8 mouse cellular contexts compared by ENCODE assay signal in genomic region chr2:172731408-172731807, GRCm38 (mm10).
A peak's percentile ranks its signal among the peaks of the same experiment; 100 is the strongest.
DNase-seq lines count a peak whose midpoint lies in the region; ATAC-seq and TF ChIP-seq lines count a peak whose summit lies in the region.

No protein-coding gene starts in this region.

- H3K4me3 ChIP-seq in heart, embryonic 10.5 days, result peak overlapping the region; percentile 36
- H3K4me3 ChIP-seq in hindbrain, embryonic 13.5 days, result peak overlapping the region; percentile 9; the same call in 1 of the 2 replicates
- H3K4me3 ChIP-seq in midbrain, embryonic 12.5 days, result peak overlapping the region; percentile 18

- no peak for TF ChIP-seq POLR2A in brain, embryonic 14.5 days (IDR thresholded peaks at IDR 0.05; ENCODE audit: borderline replicate concordance, extremely low read depth, insufficient read depth, insufficient read length, poor library complexity, severe bottlenecking)

- no peaks in the 10 kb centered on the region for H3K36me3 ChIP-seq in heart, embryonic 10.5 days
- no peaks in the 10 kb centered on the region for H3K36me3 ChIP-seq in hindbrain, embryonic 13.5 days
- no peaks in the 10 kb centered on the region for H3K36me3 ChIP-seq in midbrain, embryonic 12.5 days

- no peaks in the 10 kb centered on the region for H3K9me3 ChIP-seq in heart, embryonic 10.5 days
- no peaks in the 10 kb centered on the region for H3K9me3 ChIP-seq in hindbrain, embryonic 13.5 days
- no peaks in the 10 kb centered on the region for H3K9me3 ChIP-seq in midbrain, embryonic 12.5 days

- TF ChIP-seq CTCF in brain, embryonic 14.5 days (IDR thresholded peaks at IDR 0.05; ENCODE audit: borderline replicate concordance, extremely low read depth, insufficient read depth, insufficient read length), result no peak

- H3K27ac ChIP-seq in heart, embryonic 10.5 days, result no peak overlapping the region
- no peak overlapping the region for H3K27ac ChIP-seq in hindbrain, embryonic 13.5 days
- no peak overlapping the region for H3K27ac ChIP-seq in midbrain, embryonic 12.5 days (replicated peaks)

- WGBS in heart, embryonic 10.5 days, result 4% methylated on average over 18 of the region's 18 CpGs
- WGBS in hindbrain, embryonic 13.5 days, result 1% methylated on average over 18 of the region's 18 CpGs
- WGBS in midbrain, embryonic 12.5 days, result under 1% methylated on average over 18 of the region's 18 CpGs

- intact Hi-C loops in heart, postnatal 25 days (cut with DNase I), result no loop called here

- peaks cover 98% of the 10 kb centered on the region for H3K27me3 ChIP-seq in heart, embryonic 10.5 days (ENCODE audit: insufficient read depth, poor library complexity, severe bottlenecking)
- H3K27me3 ChIP-seq in hindbrain, embryonic 13.5 days, result peaks cover 97% of the 10 kb centered on the region
- peaks cover 87% of the 10 kb centered on the region for H3K27me3 ChIP-seq in midbrain, embryonic 12.5 days

- no peak for ATAC-seq in hindbrain, embryonic 13.5 days (ENCODE audit: low FRiP score)
- ATAC-seq in midbrain, embryonic 12.5 days (ENCODE audit: low FRiP score, low read depth), result no peak

- H3K9ac ChIP-seq in hindbrain, embryonic 13.5 days, result no peak overlapping the region
- no peak overlapping the region for H3K9ac ChIP-seq in midbrain, embryonic 12.5 days (replicated peaks)

- peaks cover 28% of the 10 kb centered on the region for H3K4me1 ChIP-seq in heart, embryonic 10.5 days
- peaks cover 32% of the 10 kb centered on the region for H3K4me1 ChIP-seq in hindbrain, embryonic 13.5 days (replicated peaks)
- H3K4me1 ChIP-seq in midbrain, embryonic 12.5 days, result peaks cover 75% of the 10 kb centered on the region

- 0 out of 2 replicates have a peak overlapping the region, but pooled peaks have one; percentile 23 for H3K4me2 ChIP-seq in hindbrain, embryonic 13.5 days
- peak overlapping the region; percentile 26 for H3K4me2 ChIP-seq in midbrain, embryonic 12.5 days (replicated peaks)

- DNase-seq in heart, embryonic 10.5 days (ENCODE audit: low spot score), result no peak
- no peak for DNase-seq in heart, postnatal 25 days (ENCODE audit: low spot score)
- peak; percentile 80 for DNase-seq in brain, embryonic 14.5 days (ENCODE audit: low read depth)
- DNase-seq in layer of hippocampus, adult 9-10 months (ENCODE audit: low spot score), result no peak
- no peak for DNase-seq in gastrocnemius, postnatal 4 days (ENCODE audit: low spot score in 2 of 2)
- no peak for DNase-seq in cerebellum, postnatal 25 days
